Mouse (Mus musculus): Measurements from ENCODE around the gene Usp2. TPM values are rescaled to one million over a fixed set of nuclear protein-coding genes. Genes with fewer than 3 reads are reported as not detected.

The Usp2 gene
- polyA plus RNA-seq, 1 experiment from 2014 or later = 0.59 TPM

DNA sequence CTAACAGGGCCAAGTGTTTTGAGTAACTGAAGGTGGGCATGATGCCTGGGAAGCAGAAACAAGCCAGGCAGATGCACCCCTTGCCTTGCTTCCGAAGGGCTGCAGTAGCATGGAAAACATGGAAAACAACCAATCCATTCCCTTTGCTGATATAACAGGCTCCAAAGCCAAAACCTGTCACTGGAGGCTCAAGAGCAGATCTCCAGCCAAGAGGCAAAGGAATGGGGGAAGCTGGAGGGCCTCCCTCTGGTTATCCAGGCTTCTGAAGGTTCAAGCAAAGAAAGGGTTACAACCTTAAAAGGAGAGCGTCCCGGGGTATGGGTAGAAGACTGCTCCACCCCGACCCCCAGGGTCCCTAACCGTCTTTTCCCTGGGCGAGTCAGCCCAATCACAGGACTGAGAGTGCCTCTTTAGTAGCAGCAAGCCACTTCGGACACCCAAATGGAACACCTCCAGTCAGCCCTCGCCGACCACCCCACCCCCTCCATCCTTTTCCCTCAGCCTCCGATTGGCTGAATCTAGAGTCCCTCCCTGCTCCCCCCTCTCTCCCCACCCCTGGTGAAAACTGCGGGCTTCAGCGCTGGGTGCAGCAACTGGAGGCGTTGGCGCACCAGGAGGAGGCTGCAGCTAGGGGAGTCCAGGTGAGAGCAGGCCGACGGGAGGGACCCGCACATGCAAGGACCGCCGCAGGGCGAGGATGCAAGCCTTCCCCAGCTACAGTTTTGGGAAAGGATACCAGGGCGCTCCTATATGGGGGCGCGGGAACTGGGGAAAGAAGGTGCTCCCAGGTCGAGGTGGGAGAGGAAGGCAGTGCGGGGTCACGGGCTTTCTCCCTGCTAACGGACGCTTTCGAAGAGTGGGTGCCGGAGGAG, 23.7 kb upstream of the Usp2 start, which contains the start of gene Thy1:
Gene Thy1 (plus strand): TSS at position 549 of the 872 bp plus-strand sequence.
- Histone ChIP-seq H3K4me3 (ENCODE audit: inconsistent target) (no peak within 1 kb of the TSS), H3K36me3 (ENCODE audit: inconsistent target) (no peaks in the 10 kb centered on the region), H3K27ac (no peak within 1 kb of the TSS), H3K79me2 (ENCODE audit: inconsistent target) (no peaks in the 10 kb centered on the region)
- 12% methylated on average over 30 of the region's 30 CpGs for WGBS (ENCODE audit: missing documents)

DNA sequence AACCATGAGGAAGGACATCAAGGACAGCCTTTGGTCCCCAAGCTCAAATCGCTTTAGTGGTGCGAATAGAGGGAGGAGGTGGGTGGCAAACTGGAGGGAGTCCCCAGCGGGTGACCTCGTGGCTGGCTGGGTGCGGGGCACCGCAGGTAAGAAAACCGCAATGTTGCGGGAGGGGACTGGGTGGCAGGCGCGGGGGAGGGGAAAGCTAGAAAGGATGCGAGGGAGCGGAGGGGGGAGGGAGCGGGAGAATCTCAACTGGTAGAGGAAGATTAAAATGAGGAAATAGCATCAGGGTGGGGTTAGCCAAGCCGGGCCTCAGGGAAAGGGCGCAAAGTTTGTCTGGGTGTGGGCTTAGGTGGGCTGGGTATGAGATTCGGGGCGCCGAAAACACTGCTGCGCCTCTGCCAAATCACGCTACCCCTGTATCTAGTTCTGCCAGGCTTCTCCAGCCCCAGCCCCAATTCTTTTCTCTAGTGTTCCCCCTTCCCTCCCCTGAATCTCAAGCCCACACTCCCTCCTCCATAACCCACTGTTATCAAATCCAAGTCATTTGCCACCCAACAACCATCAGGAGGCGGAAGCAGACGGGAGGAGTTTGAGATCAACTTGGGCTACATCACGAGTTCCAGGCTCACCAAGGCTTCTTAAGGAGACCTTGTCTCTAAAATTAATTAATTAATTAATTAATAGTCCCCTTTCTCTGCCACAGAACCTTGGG, 23.0 kb upstream of the Usp2 start:
- Histone ChIP-seq H3K36me3 (ENCODE audit: inconsistent target) (no peaks in the 10 kb centered on the region), H3K4me3 (ENCODE audit: inconsistent target) (no peak overlapping the region), H3K27ac (no peak overlapping the region), H3K79me2 (ENCODE audit: inconsistent target) (no peaks in the 10 kb centered on the region)
- 20% methylated on average over 20 of the region's 23 CpGs for WGBS (ENCODE audit: missing documents)

DNA sequence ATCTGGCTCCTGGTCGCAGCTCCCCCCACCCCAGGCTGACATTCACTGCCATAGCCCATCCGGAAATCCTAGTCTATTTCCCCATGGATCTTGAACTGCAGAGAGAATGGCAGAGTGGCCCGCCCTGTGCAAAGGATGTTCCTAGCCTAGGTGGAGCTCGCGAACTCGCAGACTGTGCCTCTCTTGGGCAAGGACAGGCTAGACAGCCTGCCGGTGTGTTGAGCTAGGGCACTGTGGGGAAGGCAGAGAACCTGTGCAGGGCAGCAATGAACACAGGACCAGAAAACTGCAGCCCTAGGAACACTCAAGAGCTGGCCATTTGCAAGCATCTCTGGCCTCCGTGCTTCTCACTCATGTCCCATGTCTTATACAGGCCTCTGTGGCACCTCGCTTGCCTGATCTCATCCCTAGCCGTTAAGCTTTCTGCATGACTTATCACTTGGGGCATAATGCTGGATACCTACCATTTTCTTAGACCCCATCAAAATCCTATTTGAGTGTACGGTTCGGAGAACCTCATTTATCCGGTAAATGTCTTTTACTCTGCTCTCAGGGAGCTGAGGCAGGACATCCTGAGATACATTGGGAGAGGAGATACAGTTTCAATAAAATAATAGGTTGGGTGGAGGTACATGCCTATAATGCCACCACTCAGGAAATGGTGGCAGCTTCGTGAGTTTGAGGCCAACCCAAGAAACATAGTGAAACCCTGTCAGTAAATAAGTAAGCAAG, 22.2 kb upstream of the Usp2 start:
- Histone ChIP-seq H3K4me3 (ENCODE audit: inconsistent target) (no peak overlapping the region), H3K36me3 (ENCODE audit: inconsistent target) (no peaks in the 10 kb centered on the region), H3K27ac (no peak overlapping the region), H3K79me2 (ENCODE audit: inconsistent target) (no peaks in the 10 kb centered on the region)
- WGBS (ENCODE audit: missing documents) = 82% methylated on average over 14 of the region's 14 CpGs

DNA sequence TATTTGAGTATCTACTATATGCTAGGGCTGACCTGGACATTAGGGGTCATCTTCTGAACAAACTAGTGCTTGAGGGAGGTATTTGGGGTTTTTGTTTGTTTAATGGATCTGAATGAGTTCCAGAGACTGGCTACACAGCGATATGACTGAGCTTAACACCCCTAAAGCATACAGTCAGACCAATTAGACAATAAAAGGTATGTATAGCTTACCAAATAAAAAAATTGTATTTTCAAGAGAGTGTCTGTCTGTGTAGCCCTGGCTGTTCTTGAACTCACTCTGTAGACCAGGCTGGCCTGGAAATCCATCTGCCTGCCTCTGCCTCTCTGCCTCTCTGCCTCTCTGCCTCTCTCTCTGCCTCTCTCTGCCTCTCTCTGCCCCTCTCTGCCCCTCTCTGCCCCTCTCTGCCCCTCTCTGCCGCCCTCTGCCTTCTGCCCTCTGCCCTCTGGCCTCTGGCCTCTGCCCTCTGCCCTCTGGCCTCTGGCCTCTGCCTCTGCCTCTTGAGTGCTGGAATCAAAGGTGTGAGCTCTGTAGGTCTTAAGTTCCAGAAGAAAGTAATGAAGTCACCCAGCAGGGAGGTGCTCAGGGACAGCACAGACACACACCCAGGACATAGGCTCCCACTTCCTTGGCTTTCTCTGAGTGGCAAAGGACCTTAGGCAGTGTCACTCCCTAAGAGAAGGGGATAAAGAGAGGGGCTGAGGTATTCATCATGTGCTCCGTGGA, 21.5 kb upstream of the Usp2 start:
- Histone ChIP-seq H3K27ac (no peak overlapping the region), H3K79me2 (ENCODE audit: inconsistent target) (no peaks in the 10 kb centered on the region), H3K4me3 (ENCODE audit: inconsistent target) (no peak overlapping the region), H3K36me3 (ENCODE audit: inconsistent target) (no peaks in the 10 kb centered on the region)
- 96% methylated on average over 3 of the region's 3 CpGs for WGBS (ENCODE audit: missing documents)

DNA sequence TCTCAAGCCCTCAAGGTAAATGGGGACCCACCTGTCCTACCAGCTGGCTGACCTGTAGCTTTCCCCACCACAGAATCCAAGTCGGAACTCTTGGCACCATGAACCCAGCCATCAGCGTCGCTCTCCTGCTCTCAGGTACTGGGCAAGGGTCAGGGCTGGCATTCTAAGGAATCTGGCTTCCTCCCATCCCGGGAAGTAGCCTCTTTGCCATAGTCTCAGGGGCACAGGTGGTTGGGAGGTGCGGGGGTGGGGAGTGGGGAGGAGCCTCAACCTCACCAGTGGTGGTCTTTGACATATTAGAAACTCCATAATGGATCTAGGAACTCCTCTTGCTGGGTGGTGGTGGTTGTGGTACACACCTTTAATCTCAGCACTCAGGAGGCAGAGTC, 20.9 kb upstream of the Usp2 start:
- WGBS (ENCODE audit: missing documents) = 92% methylated on average over 5 of the region's 5 CpGs
- Histone ChIP-seq H3K79me2 (ENCODE audit: inconsistent target) (no peaks in the 10 kb centered on the region), H3K27ac (no peak overlapping the region), H3K4me3 (ENCODE audit: inconsistent target) (no peak overlapping the region), H3K36me3 (ENCODE audit: inconsistent target) (no peaks in the 10 kb centered on the region)

DNA sequence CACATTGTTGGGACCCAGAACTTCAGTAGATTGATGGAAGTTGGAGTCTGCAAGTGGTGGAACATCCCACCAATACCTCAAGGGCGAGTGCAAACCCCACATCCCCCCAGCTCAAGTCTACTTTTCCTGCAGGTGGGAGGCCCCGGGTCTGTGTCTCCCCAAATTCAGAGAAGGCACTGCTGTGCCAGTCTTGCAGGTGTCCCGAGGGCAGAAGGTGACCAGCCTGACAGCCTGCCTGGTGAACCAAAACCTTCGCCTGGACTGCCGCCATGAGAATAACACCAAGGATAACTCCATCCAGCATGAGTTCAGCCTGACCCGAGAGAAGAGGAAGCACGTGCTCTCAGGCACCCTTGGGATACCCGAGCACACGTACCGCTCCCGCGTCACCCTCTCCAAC, 20.4 kb upstream of the Usp2 start:
- WGBS (ENCODE audit: missing documents) = 64% methylated on average over 12 of the region's 12 CpGs
- no peaks in the 10 kb centered on the region for H3K79me2 ChIP-seq (ENCODE audit: inconsistent target)
- H3K4me3 ChIP-seq (ENCODE audit: inconsistent target) = no peak overlapping the region
- H3K36me3 ChIP-seq (ENCODE audit: inconsistent target) = no peaks in the 10 kb centered on the region
- H3K27ac ChIP-seq = no peak overlapping the region

DNA sequence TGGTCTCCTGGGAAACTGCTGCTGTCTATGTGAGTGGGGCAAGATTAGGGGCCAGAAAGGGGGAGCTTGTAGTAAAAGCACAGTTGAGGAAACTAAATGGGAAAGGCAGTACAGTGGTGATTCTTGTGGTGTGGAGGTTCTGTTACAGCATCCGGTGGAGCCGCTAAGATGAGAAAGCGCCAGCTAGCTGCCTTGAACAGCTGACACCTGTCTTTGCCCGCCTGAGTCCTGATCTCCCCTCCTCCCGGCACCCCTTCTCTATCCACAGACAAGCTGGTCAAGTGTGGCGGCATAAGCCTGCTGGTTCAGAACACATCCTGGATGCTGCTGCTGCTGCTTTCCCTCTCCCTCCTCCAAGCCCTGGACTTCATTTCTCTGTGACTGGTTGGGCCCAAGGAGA, 19.8 kb upstream of the Usp2 start:
- H3K27ac ChIP-seq = no peak overlapping the region
- no peak overlapping the region for H3K4me3 ChIP-seq (ENCODE audit: inconsistent target)
- H3K79me2 ChIP-seq (ENCODE audit: inconsistent target) = no peaks in the 10 kb centered on the region
- 8% methylated on average over 6 of the region's 6 CpGs for WGBS (ENCODE audit: missing documents)
- H3K36me3 ChIP-seq (ENCODE audit: inconsistent target) = no peaks in the 10 kb centered on the region

DNA sequence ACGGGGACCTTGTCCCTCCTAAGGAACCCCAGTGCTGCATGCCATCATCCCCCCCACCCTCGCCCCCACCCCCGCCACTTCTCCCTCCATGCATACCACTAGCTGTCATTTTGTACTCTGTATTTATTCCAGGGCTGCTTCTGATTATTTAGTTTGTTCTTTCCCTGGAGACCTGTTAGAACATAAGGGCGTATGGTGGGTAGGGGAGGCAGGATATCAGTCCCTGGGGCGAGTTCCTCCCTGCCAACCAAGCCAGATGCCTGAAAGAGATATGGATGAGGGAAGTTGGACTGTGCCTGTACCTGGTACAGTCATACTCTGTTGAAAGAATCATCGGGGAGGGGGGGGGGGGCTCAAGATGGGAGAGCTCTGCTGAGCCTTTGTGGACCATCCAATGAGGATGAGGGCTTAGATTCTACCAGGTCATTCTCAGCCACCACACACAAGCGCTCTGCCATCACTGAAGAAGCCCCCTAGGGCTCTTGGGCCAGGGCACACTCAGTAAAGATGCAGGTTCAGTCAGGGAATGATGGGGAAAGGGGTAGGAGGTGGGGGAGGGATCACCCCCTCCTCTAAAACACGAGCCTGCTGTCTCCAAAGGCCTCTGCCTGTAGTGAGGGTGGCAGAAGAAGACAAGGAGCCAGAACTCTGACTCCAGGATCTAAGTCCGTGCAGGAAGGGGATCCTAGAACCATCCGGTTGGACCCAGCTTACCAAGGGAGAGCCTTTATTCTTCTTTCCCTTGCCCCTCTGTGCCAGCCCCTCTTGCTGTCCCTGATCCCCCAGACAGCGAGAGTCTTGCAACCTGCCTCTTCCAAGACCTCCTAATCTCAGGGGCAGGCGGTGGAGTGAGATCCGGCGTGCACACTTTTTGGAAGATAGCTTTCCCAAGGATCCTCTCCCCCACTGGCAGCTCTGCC, 19.0 kb upstream of the Usp2 start:
- H3K27ac ChIP-seq = no peak overlapping the region
- WGBS (ENCODE audit: missing documents) = 55% methylated on average over 14 of the region's 14 CpGs

DNA sequence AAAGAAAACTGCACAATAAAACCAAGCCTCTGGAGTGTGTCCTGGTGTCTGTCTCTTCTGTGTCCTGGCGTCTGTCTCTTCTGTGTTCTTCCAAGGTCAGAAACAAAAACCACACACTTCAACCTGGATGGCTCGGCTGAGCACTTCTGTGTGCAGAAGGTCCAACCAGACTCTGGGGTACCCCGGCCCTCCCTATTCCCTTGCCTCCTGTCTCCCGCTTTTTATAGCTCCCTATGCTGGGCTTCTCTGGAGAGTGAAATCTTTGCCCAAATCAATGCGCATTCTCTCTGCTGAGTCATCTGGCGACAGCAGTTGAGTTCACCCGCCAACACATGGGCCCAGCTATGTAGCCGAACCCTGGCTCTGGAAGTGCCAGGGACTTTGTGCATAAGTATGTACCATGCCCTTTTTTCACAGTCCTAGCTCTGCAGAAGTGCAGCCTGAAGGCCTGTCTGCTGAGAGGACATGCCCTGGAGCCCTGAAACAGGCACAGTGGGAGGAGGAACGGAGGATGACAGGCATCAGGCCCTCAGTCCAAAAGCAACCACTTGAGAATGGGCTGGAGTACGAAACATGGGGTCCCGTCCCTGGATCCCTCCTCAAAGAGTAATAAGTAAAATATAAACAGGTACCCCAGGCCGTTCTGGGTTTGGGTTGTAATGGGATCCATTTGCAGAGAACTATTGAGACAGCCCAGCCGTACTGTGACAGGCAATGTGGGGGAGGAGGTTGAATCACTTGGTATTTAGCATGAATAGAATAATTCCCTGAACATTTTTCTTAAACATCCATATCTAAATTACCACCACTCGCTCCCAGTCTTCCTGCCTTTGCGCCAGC, 18.1 kb upstream of the Usp2 start:
- no peak overlapping the region for H3K27ac ChIP-seq

More for the DNA sequence above, 19.0 kb upstream of the Usp2 start:
- no peaks in the 10 kb centered on the region for H3K36me3 ChIP-seq (ENCODE audit: inconsistent target)
- H3K79me2 ChIP-seq (ENCODE audit: inconsistent target) = no peaks in the 10 kb centered on the region
- no peak overlapping the region for H3K4me3 ChIP-seq (ENCODE audit: inconsistent target)

DNA sequence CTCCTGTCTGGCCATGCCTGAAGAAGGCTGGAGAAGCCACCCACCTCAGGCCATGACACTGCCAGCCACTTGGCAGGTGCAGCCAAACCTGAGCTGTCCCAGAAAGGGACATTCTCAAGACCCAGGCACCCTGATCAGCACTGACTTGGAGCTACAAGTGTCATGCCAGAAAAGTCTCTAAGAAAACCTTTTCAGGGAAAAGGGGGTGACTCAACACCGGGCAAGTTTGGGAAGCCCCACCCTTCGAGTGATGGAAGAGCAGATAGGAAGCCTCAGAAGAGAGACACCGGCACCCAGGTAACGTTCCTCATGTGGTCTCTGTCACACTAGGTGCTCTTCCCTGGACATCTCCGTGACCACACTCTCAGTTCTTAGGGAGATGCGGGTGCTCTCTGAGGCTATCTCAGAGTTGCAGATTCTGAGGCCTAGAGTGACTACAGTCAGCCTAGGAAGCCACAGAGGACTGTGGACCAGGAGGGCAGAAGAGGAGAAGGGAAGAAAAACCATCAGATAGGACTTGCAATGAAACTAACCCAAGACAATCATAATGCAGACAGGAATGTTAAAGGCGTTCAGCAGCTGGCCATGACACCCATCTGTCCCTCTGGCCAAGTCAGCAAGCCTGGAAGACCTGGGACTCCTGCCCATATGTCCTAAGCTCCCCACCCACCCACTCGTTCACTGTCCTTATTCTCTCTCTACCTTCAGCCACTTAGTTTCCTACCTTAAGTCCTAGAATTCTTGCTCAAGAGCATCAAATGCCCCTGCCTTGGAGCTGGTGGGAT, 17.2 kb upstream of the Usp2 start:
- WGBS (ENCODE audit: missing documents) = 94% methylated on average over 8 of the region's 8 CpGs
- H3K4me3 ChIP-seq (ENCODE audit: inconsistent target) = no peak overlapping the region
- H3K36me3 ChIP-seq (ENCODE audit: inconsistent target) = no peaks in the 10 kb centered on the region
- no peak overlapping the region for H3K27ac ChIP-seq
- H3K79me2 ChIP-seq (ENCODE audit: inconsistent target) = no peaks in the 10 kb centered on the region

More for the DNA sequence above, 18.1 kb upstream of the Usp2 start:
- no peak overlapping the region for H3K4me3 ChIP-seq (ENCODE audit: inconsistent target)
- no peaks in the 10 kb centered on the region for H3K79me2 ChIP-seq (ENCODE audit: inconsistent target)
- no peaks in the 10 kb centered on the region for H3K36me3 ChIP-seq (ENCODE audit: inconsistent target)
- 88% methylated on average over 15 of the region's 15 CpGs for WGBS (ENCODE audit: missing documents)

DNA sequence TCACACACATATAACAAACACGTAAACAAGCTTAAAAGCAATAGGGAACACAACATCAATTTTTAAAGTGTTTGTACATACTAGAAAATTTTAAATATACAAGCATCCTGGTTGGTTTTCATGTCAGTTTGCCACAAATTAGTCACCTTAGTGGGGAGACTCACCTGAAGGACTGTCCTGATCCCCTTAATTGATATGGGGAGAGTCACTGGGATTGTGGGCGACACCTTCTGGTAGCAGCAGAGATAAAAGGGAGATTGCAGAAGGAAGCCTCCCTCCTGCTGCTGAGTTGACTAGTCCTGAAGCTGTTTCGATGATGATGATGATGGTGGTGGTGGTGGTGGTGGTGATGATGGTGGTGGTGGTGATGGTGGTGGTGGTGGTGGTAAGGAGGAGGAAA, 14.0 kb upstream of the Usp2 start:
- no peak overlapping the region for H3K4me3 ChIP-seq (ENCODE audit: inconsistent target)
- H3K27ac ChIP-seq = no peak overlapping the region
- WGBS (ENCODE audit: missing documents) = 85% methylated on average over 3 of the region's 3 CpGs
- no peaks in the 10 kb centered on the region for H3K79me2 ChIP-seq (ENCODE audit: inconsistent target)
- no peaks in the 10 kb centered on the region for H3K36me3 ChIP-seq (ENCODE audit: inconsistent target)

DNA sequence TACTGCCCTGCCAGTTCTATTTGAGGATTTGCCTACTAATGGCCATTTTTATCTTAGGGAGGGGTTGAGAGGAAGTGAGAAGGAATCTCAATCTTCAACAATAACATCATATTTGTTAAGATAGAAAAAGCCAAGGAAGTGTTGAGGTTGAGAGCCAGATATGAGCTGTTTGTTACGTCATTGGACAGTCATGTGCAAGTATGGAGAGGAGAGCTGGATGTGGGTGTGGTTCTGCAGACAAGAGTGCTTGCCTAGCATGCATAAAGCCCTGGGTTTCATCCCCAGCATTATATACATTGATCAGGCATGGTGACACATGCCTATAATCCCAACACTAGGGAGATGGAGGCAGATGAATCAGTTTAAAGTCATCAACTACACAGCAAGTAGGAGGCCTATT, 12.9 kb upstream of the Usp2 start:
- WGBS (ENCODE audit: missing documents) = 82% methylated on average over 1 of the region's 1 CpGs
- no peak overlapping the region for H3K27ac ChIP-seq
- H3K36me3 ChIP-seq (ENCODE audit: inconsistent target) = no peaks in the 10 kb centered on the region
- H3K79me2 ChIP-seq (ENCODE audit: inconsistent target) = no peaks in the 10 kb centered on the region
- no peak overlapping the region for H3K4me3 ChIP-seq (ENCODE audit: inconsistent target)
